Mouse (Mus musculus) midbrain, embryonic 10.5 days (tissue): ENCODE results near the gene Mog. TPM values are rescaled to one million over a fixed set of nuclear protein-coding genes. Genes with fewer than 3 reads are reported as not detected.
"Not testable (repeated sequence)": the region's sequence is repeated elsewhere in the genome, so short reads cannot be mapped to it uniquely, and the experiment has no call there.

Experiments used
- DNase-seq: peaks from one replicate; pipeline ENCODE4 v3.0.0-alpha.2; 2017; ENCODE audit warnings: low spot score
- H3K27ac ChIP-seq: fragments of 300-500 bp; sonication (generic); replicated peaks from 2 replicates; pipeline ENCODE4 v1.5.1; 2016; ENCODE audit warnings: mild to moderate bottlenecking
- H3K27me3 ChIP-seq: fragments of 300-500 bp; sonication (generic); 2 replicates; pipeline ENCODE4 v1.6.1; 2016; ENCODE audit warnings: low read depth, mild to moderate bottlenecking; ENCODE audit not compliant: poor library complexity, severe bottlenecking
- H3K36me3 ChIP-seq: fragments of 300-500 bp; sonication (generic); 2 replicates; pipeline ENCODE4 v1.6.1; 2016; ENCODE audit warnings: mild to moderate bottlenecking, moderate library complexity
- H3K4me1 ChIP-seq: fragments of 300-500 bp; sonication (generic); 2 replicates; pipeline ENCODE4 v1.6.1; 2016
- H3K4me3 ChIP-seq: fragments of 300-500 bp; sonication (generic); 2 replicates; pipeline ENCODE4 v1.5.1; 2016; ENCODE audit warnings: mild to moderate bottlenecking, moderate library complexity
- H3K9me3 ChIP-seq: fragments of 300-500 bp; sonication (generic); replicated peaks from 2 replicates; pipeline ENCODE4 v1.6.1; 2016; ENCODE audit warnings: mild to moderate bottlenecking
- WGBS: fragments of 180-500 bp; shearing (Covaris S2); methylation state at CpG from one replicate; pipeline ENCODE4 v1.1.7; 2016; 5-methylcytosine and 5-hydroxymethylcytosine counted together
- polyA plus RNA-seq: library from polyadenylated mRNA; unstranded; fragments of >200 nt; fragmentation: Nextera tagmentation; extraction: Ambion mirVana; gene quantifications from 2 replicates; pipeline ENCODE4 v1.2.1, GENCODE M21; 2016

Gene Mog
- polyA plus RNA-seq, 1 experiment from 2014 or later: 0.15 TPM

- peak within 1 kb of the TSS; percentile 67 for H3K4me3 ChIP-seq
- H3K27ac ChIP-seq: peak within 1 kb of the TSS; percentile 93
- no peaks in the 10 kb centered on the region for H3K9me3 ChIP-seq
- peaks cover 16% of the 10 kb centered on the region for H3K36me3 ChIP-seq
- no peaks in the 10 kb centered on the region for H3K27me3 ChIP-seq
- H3K4me1 ChIP-seq: peaks cover 18% of the 10 kb centered on the region
- no peak for DNase-seq
- 95% methylated on average over 7 of the region's 7 CpGs for WGBS
These were observed 22.3 kb downstream of the Mog start, which contains the start of gene Zfp57 for GRCm38 (mm10) chr17:37000863-37001262. Zfp57 (plus strand) TSS chr17:37001163.

DNA sequence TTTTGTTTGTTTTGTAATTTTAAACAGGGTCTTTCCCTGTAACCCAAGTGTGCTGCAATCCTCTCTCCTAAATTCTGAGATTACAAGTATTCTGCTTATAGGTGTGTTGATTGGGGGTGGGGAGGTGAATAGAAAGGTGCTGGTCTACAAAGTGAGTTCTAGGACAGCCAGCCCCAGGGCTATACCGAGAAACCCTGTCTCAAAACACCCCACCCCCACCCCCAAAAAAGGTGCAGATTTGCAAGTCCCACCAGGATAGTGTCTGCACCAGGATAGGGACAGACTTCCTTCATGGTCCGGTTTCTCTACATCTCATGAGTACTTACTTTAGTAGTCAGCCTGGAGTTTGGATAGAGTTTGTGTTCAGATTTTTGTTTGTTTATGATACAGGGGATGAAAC is 24.7 kb downstream of the Mog start:
- H3K9me3 ChIP-seq: no peaks in the 10 kb centered on the region
- H3K4me3 ChIP-seq: no peak overlapping the region
- H3K27ac ChIP-seq: no peak overlapping the region
- H3K36me3 ChIP-seq: no peaks in the 10 kb centered on the region
- no peak for DNase-seq
- H3K27me3 ChIP-seq: no peaks in the 10 kb centered on the region
- peaks cover 14% of the 10 kb centered on the region for H3K4me1 ChIP-seq
- WGBS: 76% methylated on average over 2 of the region's 2 CpGs

DNA sequence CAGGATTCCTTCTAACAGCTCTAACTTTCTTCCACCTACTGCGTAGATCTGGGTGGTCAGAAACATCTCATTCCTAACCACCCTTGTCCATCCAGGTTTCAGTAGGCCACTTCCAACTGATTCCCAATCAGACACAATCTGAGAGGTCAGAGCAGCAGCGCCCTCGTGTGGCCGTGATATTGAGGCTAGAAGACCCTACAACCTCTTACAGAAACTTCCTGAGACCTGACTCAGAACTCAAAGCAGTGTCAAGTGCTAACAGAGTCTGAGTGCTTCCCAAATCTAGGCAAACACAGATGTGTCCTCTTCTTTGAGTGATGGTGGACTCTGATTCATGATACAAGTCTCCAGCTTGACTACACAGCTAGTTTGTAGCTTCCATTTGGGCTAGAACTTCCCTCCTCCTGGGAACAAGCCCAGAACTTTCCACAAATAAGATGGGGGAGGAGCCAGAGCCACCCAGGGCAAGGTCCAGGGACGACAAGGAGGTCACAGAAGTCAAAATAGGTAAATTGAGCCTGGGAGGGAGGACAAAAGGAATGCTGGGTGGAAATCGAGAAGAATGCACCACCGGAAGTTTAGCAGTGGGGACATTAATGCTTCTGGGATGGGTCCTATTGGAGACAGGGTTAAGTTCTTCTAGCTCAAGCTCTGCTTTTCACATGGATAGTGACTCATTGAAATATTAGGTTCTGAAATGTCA is 26.0 kb downstream of the Mog start:
- Histone ChIP-seq H3K27ac (no peak overlapping the region), H3K4me3 (no peak overlapping the region), H3K4me1 (peaks cover 4% of the 10 kb centered on the region; the same call in 1 of the 2 replicates), H3K9me3 (no peaks in the 10 kb centered on the region), H3K27me3 (no peaks in the 10 kb centered on the region), H3K36me3 (no peaks in the 10 kb centered on the region)
- 28% methylated on average over 7 of the region's 7 CpGs for WGBS
- DNase-seq: peak; percentile 83

- Histone ChIP-seq H3K36me3 (no peaks in the 10 kb centered on the region), H3K9me3 (no peaks in the 10 kb centered on the region), H3K27me3 (peaks cover 9% of the 10 kb centered on the region), H3K4me1 (no peaks in the 10 kb centered on the region), H3K27ac (no peak overlapping the region), H3K4me3 (no peak overlapping the region)
- DNase-seq: no peak
- WGBS: 48% methylated on average over 3 of the region's 3 CpGs
These were observed 27.8 kb downstream of the Mog start for GRCm38 (mm10) chr17:36995448-36995847.

DNA sequence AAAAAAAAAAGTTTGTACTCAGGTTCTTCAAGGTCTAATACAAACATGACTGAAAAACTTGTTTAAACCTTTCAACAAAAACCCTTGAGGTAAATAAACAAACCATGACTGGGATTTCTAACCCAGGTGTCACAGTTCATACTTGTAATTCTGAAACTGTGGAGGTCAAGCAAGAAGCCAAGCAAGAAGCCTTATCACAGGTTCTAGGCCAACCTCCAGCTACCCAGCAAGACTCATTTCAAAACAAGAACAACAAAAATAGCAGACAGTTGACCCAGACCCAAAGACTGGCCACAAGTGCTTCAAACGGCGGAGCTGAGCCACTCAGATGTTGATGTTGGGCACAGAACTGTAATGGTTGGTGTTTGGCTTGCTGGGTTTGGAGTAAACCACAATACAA is 28.7 kb downstream of the Mog start:
- no peak overlapping the region for H3K27ac ChIP-seq
- WGBS: 96% methylated on average over 2 of the region's 2 CpGs
- no peaks in the 10 kb centered on the region for H3K4me1 ChIP-seq
- peaks cover 16% of the 10 kb centered on the region for H3K27me3 ChIP-seq
- no peak overlapping the region for H3K4me3 ChIP-seq
- H3K36me3 ChIP-seq: no peaks in the 10 kb centered on the region
- DNase-seq: no peak
- H3K9me3 ChIP-seq: no peaks in the 10 kb centered on the region

DNA sequence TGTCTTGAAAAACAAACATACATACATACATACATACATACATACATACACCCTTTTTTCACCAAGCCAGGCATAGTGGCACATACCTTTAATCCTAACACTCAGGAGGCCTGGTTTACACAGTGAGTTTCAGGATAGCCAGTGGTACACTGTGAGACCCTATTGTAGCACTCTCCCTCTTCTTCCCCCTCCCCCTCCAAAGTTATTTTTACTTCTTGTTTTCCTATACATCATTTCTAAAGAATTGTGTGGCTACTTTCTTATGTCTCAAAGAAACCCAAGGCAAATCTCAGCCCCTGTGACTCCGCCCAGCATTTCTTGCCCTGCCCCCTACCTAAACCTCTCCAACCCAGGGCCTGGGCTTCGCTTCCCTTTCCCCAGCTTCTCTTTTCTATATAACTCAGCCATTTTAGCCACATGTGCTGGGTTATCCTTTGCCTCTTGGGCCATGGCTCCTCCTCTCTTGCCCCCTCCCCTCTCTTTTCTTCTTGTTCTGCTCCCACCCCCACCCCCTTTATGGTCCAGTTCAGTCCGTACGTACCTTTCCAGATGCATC is 29.4 kb downstream of the Mog start:
- Histone ChIP-seq H3K36me3 (no peaks in the 10 kb centered on the region), H3K9me3 (no peaks in the 10 kb centered on the region), H3K27ac (no peak overlapping the region), H3K4me1 (0 out of 2 replicates have a peak, but pooled peaks cover under 1% of the 10 kb centered on the region), H3K27me3 (peaks cover 23% of the 10 kb centered on the region), H3K4me3 (no peak overlapping the region)
- 86% methylated on average over 4 of the region's 4 CpGs for WGBS
- DNase-seq: no peak

DNA sequence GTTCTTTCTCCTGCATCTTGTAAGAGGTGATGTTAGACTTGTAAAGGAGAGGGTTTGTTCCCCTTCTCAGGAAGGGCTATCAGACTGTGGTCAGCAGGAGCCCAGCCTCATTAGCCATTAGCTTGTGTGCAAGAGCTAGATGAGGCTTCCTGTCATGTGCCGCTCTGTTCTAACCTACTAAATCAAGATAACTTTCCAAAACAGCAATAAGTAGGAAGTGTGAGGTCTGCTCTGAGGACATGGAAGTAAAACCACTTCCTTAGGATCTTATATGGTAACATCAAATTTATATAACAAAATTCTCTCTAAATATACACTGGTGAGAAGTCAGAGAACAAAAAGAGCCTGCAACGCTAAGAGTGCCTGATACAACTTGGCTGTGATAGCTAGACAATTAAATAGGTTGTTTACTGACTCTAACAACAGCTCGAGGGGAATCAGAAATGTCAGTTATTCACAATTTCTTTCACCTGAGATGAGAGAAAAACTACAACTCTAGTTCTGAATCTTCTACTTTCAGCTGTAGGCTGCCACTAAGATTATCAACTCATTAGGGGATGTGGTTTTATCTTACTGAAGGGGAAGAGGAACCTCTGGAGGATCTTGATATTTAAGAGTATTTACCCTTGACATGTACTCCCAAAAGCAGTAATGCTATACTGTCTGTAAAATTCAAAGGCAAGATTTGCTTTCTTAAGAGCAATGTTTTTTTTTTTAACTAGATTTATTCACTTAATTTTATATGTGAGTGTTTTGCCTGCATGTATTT is 30.7 kb downstream of the Mog start:
- no peak overlapping the region for H3K27ac ChIP-seq
- no peaks in the 10 kb centered on the region for H3K9me3 ChIP-seq
- H3K4me3 ChIP-seq: no peak overlapping the region
- peaks cover 36% of the 10 kb centered on the region for H3K27me3 ChIP-seq
- H3K4me1 ChIP-seq: peaks cover 6% of the 10 kb centered on the region; the same call in 1 of the 2 replicates
- no peaks in the 10 kb centered on the region for H3K36me3 ChIP-seq
- no peak for DNase-seq
- 83% methylated on average over 3 of the region's 3 CpGs for WGBS

- DNase-seq, H3K27ac ChIP-seq: not testable (repeated sequence)
These were observed 32.6 kb downstream of the Mog start for GRCm38 (mm10) chr17:36990630-36991029.

GRCm38 (mm10) chr17:36989437-36989836 is 33.8 kb downstream of the Mog start, which contains the start of gene H2-M5:
H2-M5 (minus strand) TSS chr17:36989537.
- peak within 1 kb of the TSS; percentile 28 for H3K4me3 ChIP-seq
- H3K9me3 ChIP-seq: no peaks in the 10 kb centered on the region
- H3K36me3 ChIP-seq: no peaks in the 10 kb centered on the region
- DNase-seq: no peak
- H3K27ac ChIP-seq: no peak within 1 kb of the TSS
- H3K27me3 ChIP-seq: peaks cover 58% of the 10 kb centered on the region
- WGBS: 18% methylated on average over 5 of the region's 5 CpGs
- H3K4me1 ChIP-seq: peaks cover 6% of the 10 kb centered on the region; the same call in 1 of the 2 replicates

More at GRCm38 (mm10) chr17:36990630-36991029, 32.6 kb downstream of the Mog start:
- H3K4me3 ChIP-seq, H3K4me1 ChIP-seq, H3K9me3 ChIP-seq, H3K36me3 ChIP-seq: not testable (repeated sequence)
- H3K27me3 ChIP-seq: peaks cover 49% of the 10 kb centered on the region
- WGBS: 88% methylated on average over 6 of the region's 6 CpGs

GRCm38 (mm10) chr17:36988475-36988874 is 34.7 kb downstream of the Mog start:
- Histone ChIP-seq H3K27ac (no peak overlapping the region), H3K27me3 (peaks cover 66% of the 10 kb centered on the region), H3K4me3 (peak overlapping the region; percentile 28), H3K4me1 (peaks cover 6% of the 10 kb centered on the region; the same call in 1 of the 2 replicates), H3K36me3 (no peaks in the 10 kb centered on the region), H3K9me3 (no peaks in the 10 kb centered on the region)
- DNase-seq: no peak
- WGBS: 4% methylated on average over 24 of the region's 24 CpGs

- Histone ChIP-seq H3K4me1 (peaks cover 23% of the 10 kb centered on the region), H3K4me3 (peak overlapping the region; percentile 30; the same call in 1 of the 2 replicates), H3K27me3 (peaks cover 74% of the 10 kb centered on the region), H3K36me3 (no peaks in the 10 kb centered on the region), H3K9me3 (no peaks in the 10 kb centered on the region), H3K27ac (no peak overlapping the region)
- DNase-seq: no peak
- 31% methylated on average over 5 of the region's 5 CpGs for WGBS
These were observed 40.7 kb downstream of the Mog start for GRCm38 (mm10) chr17:36982253-36983155.

- Histone ChIP-seq H3K27ac (no peak overlapping the region), H3K4me3 (peak overlapping the region; percentile 30), H3K9me3 (no peaks in the 10 kb centered on the region), H3K36me3 (no peaks in the 10 kb centered on the region), H3K27me3 (peaks cover 72% of the 10 kb centered on the region), H3K4me1 (peaks cover 23% of the 10 kb centered on the region)
- WGBS: 4% methylated on average over 4 of the region's 4 CpGs
- DNase-seq: peak; percentile 47
These were observed 41.4 kb downstream of the Mog start for GRCm38 (mm10) chr17:36981845-36982244.
